Mouse (Mus musculus) spleen, postnatal 4 days (tissue): ENCODE measurements around the gene Slc6a9.

Source experiments
- DNase-seq, 2 experiments: peaks; one replicate each; pipeline ENCODE4 v3.0.0; 2022; ENCODE audit warnings: low spot score in 2 of 2

The Slc6a9 gene

GRCm38 (mm10) chr4:117912131-117912561, 77.8 kb downstream of the Slc6a9 start:
- DNase-seq: peak in 1 of 2 experiments; percentile 11

- DNase-seq: no peak
Measured at GRCm38 (mm10) chr4:117912685-117913273, 78.5 kb downstream of the Slc6a9 start.

GRCm38 (mm10) chr4:117913421-117913820, 79.1 kb downstream of the Slc6a9 start:
- DNase-seq: peak in 1 of 2 experiments; percentile 12

GRCm38 (mm10) chr4:117914031-117914430, 79.7 kb downstream of the Slc6a9 start:
- peak in 1 of 2 experiments; percentile 22 for DNase-seq

- DNase-seq: peak; percentile 91 to 95
Measured at GRCm38 (mm10) chr4:117914591-117915442, 80.5 kb downstream of the Slc6a9 start, which contains the start of gene Ipo13. Ipo13 (minus strand) TSS chr4:117914999.

GRCm38 (mm10) chr4:117915489-117916105, 81.3 kb downstream of the Slc6a9 start:
- DNase-seq: no peak

GRCm38 (mm10) chr4:117916386-117916785, 82.1 kb downstream of the Slc6a9 start:
- no peak for DNase-seq

GRCm38 (mm10) chr4:117917402-117917801, 83.1 kb downstream of the Slc6a9 start:
- DNase-seq: no peak

GRCm38 (mm10) chr4:117917847-117918246, 83.5 kb downstream of the Slc6a9 start:
- DNase-seq: no peak

- no peak for DNase-seq
Measured at GRCm38 (mm10) chr4:117918261-117918660, 84.0 kb downstream of the Slc6a9 start.

- no peak for DNase-seq
Measured at GRCm38 (mm10) chr4:117918762-117919161, 84.5 kb downstream of the Slc6a9 start.

GRCm38 (mm10) chr4:117921358-117921757, 87.1 kb downstream of the Slc6a9 start:
- DNase-seq: no peak

GRCm38 (mm10) chr4:117923450-117923849, 89.1 kb downstream of the Slc6a9 start:
- DNase-seq: no peak
